Mouse (Mus musculus) cerebellum, adult 8-10 months (tissue): Measurements from ENCODE around the gene Cln5.

ENCODE experiments used
- DNase-seq: peaks from one replicate; pipeline ENCODE4 v3.0.0; 2022

The Cln5 gene

DNA sequence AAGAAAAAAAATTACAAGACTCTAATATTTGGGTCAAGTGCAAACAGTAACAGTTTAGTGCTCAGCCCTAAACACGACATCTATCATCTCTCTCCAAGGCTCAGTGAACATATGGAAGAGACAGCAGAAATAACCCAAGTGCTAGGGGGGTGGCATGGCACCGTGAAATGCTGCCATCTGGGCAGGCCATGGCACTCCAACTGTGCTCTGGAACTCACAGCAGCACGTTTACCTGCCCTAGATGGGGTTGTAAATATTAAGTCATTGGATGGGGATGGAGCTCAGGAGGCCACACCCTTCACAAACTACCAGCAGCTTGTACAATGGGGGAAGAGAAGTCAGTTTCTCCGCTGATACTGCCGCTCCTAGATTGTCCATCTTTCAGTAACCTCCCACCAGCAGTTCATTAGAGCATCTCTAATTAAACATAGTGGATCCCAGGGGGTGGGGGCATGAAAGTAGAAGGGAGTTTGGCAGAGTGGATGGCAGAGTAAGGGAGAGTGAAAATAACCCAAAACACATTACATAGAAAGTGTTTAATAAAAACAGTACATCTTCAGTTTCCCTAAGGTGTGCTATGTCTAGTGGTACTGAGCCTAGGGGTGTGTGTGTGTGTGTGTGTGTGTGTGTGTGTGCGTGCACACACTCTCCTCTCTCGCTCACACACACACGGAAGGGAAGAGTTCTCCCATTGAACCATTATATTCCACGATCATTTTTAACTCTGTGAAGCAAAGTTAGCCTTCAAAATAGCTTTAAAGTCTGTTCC, 9.4 kb downstream of the Cln5 start:
- peak; percentile 81 for DNase-seq

DNA sequence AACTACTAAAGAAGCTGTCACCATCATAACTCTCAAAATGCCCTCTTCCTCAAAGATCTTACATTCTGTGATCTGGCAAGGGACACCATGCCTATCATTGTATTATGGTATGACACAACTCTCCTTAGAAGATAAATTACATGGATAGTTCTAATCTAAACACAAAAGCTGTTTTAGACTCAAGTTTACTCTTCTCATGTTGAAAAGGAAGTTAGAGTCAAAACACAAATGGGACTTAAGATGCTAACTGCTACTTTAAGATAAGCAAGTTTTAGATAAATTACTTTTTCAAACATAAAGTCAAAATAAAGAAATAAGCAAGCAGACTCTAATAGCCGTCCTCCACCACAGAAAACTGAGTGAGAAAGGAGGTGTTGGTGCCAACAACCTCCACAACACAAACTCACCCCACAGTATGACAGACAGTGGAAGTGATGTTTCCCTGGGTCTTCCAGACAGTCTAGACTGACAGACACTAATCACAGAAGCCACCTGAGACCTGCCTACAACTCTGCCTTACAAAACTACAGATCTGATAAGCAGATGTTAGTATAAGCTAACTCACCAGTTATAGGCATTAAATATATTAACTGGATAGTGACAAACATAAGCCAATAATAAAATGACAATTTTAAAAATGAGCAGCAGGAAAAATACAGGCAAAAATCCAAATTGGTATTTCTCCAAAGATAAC, 16.0 kb downstream of the Cln5 start:
- no peak for DNase-seq

DNA sequence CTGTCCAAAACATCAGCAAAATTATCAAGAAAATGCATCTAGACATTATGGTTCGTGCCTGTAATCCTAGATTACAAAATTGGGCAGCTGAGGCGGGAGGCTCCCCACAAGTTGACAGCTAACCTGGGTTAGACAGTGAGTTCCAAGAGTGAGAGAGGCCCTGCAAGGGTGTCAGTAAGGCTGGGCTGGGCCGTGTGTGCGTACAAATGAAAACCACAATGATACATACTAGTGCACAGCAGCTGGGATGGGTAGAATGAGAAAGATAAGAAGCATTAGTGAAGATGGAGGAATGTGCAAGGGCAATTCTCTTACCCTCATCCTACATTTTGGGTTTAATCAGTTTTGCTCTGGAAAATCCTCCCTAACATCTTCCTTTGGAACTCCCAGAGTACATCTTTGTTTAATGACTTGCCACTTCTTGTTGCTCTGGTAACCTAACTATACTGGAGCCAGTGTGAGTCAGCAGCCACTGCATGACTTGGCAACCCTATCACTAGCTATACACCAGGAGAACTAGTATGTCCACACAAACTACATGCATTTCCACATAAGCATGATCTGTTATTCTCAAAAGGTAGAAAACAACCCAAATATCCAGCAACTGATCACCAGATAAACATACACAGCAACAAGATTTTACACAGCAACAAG, 16.8 kb downstream of the Cln5 start:
- DNase-seq, result no peak

DNA sequence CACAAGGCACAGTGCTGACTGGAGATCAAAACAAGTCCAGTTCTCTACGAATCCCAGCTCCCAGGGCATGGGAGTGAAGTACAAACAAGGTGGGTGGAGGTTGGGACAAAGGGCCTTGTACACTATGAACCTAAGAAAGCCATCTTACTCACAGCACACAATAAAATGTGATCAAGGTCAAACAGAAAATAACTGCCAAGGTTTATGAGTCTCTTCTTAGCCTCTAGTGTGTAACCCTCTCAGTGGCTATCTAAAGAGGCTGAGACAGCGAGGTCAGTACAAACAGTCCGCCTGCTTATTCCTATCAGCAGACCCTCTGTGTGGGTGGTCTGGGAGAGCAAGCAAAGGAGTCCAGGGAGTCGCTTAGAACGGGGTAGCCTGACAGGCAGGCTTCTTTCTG, 17.8 kb downstream of the Cln5 start:
- no peak for DNase-seq

DNA sequence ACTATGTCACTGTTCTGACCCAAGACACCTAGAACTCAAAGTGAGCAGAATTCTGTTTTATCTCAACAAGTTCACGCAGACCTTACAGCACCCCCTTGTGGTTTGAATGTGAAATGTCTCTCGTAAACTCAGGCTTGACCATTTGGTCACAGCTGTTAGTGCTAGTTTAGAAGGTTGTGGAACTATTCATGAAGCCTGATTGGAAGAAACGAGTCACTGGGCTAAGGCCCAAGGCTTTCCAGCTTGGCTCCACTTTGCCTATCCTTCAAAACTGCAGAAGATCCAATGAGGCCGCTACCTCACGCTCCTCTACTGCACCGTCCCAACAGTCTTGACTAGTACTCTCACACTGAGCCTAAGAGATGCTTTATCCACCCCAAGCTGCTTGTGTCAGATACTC, 18.6 kb downstream of the Cln5 start:
- DNase-seq, result peak; percentile 63

DNA sequence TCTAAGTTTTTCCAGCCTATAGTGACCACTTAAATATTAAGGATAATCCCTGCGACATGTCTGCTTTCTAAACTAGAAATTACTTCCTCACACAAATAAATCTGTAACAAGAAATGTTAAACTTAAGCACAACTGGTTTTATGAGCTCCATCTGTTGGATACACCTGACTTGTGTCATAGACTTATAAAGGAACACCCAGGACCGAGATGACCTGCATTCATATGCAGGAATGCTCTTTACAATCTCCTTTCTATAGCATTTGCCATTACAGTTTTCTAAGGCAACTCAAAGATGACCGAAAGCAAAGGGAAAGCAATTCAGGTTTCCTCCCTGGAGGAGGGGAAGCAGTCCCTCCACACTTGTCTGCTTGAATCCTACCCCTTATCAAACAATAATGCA, 23.2 kb downstream of the Cln5 start:
- DNase-seq, result no peak

DNA sequence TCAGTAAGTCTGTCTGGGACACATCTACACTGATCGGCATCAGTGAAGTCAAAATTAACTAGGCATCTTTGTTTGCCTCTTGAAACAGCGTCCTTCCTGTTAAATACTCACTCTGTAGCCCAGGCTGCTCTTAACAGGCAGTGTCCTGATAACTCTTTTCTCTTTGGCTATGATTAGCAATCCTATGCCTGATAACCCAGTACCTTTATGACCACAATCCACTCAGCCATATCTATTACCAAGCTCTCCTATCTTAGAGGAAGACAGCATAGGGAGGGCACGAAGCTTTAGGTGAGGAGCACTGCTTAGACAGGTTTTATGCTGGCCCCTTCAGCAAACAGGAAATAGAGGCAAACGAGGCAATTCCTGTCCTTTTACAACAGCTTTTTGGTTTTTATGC, 23.7 kb downstream of the Cln5 start:
- no peak for DNase-seq

DNA sequence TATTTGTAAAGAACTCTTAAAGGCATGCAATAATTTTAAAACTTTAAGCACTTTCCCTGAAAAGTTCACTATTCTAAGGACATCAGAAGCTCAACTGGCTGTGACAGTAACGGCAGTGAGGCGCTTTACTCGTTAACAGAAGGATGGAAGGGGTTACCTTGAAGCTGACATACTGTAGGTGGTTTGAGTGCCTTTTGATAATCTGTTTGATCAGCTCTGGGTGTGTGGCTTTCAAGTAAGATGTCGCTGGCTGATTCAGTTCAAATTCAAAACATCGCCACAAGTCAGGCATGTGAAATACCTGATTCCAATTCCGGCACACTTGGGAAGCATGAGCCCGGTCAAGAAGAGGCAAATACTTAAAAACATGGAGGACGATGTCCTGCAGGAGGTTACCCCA, 25.0 kb downstream of the Cln5 start:
- no peak for DNase-seq

DNA sequence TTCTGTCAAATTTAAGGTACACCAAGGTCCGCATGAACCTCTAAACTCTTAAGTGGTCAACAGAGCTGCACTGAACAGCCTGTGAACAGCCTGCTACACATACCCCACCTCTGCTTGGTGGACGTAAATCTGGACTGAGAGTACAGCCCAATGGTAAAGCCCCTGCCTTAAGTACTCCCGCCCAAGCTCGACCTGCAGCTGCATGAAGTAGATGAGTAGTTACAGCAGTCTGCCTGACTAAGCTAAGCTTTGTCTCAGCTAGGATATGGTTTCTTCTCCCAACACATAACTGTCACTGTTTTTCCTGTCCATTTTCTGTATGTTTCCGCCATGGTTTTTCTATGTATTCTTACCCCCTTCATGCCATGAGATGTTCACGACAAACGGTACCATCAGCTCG, 25.8 kb downstream of the Cln5 start:
- DNase-seq, result no peak

DNA sequence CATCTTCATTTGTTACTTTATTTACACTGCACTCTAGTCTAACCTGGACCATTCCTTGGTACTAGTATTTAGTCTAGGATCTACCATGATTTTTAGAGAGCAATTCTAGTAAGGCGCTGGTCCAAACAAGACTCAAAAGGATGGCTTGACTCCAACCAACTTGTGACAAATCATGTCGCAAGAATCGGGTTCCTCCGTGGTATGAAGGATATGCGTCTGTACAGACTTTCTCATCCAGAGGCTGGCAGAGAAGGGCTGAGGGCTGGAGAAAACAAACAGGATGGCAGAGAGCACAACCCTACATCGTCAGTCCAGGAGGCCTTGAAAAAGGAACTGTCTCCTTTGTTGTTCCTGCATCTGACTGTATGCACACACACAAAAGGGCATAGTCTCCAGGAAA, 26.6 kb downstream of the Cln5 start:
- DNase-seq, result no peak

DNA sequence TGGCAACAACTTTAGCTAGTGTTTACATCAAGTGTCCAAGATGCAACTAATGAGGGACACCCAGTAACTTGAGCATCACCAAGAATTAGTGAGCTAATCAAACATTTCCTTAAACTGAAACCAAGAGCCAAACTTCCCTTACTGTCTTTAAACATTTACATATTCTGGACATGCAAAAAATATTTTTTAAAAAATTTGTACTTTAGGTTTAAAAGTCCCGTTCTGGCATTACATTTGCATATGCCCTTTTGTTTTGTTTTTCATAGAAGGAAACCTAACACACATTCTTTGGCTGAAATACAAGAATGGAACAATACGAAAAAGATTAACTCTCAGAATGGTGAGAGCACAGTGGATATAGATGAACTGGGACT, 28.2 kb downstream of the Cln5 start:
- no peak for DNase-seq

DNA sequence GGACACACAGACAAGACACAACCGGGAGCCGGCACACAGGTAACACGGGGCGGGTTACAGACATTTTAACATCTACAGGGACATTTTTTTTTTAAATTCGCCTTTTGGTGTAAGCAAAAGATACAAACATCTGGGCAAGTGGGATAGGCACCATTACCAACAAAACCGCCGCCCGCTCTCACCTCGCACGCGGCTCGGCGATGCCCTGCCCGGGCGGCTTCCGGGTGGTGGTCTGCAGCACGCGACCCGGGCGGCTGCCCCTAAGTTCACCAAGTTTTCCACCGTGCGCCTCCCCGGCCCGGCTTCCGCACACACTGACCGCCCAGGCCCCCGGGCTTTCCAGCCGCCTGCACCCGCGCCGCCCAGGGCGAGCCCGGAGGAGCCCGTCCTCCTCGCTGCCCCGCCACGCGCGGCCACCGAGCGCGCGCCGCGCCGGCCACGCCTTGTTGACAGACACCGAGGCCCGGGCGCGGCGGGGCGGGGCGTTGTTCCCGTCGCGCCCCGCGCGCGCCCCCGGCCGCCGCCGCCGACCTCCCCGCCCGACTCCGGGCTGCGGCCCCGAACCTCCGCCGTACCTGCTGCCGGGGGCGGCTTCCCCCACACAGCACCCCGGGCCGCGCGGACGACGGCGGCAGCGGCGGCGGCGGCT, 28.7 kb downstream of the Cln5 start:
- peak; percentile 84 for DNase-seq

DNA sequence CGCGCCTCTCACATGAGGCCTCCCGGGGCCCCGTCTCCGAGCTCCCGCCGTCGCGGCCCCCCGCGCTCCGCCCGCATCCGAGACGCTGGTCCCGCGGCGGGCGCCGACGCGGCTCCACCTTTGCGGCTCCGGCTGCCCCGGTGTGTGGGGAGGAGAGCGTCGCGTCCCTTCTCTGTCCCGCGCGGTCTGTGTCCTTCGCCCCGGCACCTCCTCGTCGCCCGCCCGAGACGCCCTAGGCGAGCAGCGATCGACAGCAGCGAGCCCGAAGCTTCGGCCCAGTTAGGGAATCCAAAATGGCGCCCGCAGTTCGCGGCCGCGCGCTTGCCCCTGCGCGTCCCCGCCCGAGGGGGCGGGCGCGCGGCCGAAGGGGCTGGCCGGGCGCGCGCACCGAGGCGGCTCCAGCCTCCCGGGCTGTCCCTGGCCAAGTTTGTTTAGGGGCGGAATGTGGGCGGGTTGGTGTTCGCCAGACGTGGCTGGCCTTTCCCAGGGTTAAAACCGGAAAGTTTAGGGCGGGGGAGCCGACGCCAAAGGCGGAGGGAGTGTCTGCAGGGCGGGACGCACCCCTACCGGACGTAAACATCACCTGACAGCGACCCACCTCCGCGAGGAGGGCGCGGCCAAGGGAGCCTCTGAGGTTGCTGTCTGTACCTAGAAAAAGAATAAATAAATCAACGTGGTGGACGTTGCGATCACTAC, 29.4 kb downstream of the Cln5 start, which contains the start of gene Fbxl3:
Gene Fbxl3 (minus strand): TSS at position 329 of the 696 bp plus-strand sequence.
- DNase-seq, result peak; percentile 85

DNA sequence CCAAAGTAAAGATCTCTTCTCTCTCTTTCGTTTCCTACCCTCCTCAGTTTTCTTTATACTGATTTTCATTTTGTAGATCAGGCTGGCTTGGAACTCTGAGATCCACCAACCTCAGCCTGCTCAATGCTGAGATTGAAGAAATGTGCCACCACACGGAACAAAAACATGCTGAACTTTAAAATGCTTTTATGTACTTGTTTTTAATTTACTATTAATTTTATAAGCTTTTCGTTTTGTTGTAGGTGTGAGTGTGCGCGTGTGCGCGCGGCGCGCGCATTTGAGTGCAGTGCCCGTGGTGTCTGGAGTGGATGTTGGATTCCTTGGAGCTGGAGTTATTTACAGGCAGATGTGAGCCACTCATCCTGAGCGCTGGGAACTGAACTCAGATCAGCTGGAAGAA, 30.3 kb downstream of the Cln5 start:
- no peak for DNase-seq

DNA sequence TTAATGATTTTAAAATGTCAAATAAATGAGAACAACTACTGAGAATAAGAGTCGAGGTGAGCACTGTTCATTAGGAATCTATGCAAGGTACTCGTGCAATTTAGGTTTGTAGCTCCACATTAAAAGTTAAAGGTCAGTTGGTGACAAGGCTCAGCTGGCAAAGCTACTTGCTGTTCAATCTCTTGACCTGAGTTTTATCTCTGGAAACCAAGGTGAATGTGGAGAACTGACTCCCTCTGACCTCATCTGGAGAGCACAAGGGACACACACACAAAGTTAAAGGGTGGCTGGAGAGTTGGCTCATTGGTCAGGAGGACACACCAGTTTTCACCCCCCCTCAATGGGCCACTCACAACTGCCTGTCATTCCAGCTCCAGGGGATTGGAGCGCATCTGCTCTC, 31.2 kb downstream of the Cln5 start:
- DNase-seq, result no peak

DNA sequence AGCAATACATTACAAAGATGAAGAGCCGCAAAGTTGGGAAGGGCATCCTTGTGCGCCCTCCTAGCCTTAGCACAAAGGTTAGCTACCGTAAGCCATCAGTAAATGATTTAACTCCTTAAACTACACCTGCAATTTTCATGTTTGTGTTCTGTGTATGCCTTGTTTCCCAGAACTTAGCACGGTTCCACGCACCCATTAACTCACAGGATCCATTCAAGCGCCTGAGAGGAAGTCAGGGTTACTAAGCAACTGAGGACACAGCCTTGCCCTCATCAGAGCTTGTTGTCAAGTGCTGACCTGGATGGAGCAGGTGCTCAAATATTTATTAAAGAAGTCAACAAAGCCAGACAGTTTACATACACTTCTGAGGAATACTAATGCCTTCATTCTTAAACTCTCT, 32.2 kb downstream of the Cln5 start:
- DNase-seq, result no peak

DNA sequence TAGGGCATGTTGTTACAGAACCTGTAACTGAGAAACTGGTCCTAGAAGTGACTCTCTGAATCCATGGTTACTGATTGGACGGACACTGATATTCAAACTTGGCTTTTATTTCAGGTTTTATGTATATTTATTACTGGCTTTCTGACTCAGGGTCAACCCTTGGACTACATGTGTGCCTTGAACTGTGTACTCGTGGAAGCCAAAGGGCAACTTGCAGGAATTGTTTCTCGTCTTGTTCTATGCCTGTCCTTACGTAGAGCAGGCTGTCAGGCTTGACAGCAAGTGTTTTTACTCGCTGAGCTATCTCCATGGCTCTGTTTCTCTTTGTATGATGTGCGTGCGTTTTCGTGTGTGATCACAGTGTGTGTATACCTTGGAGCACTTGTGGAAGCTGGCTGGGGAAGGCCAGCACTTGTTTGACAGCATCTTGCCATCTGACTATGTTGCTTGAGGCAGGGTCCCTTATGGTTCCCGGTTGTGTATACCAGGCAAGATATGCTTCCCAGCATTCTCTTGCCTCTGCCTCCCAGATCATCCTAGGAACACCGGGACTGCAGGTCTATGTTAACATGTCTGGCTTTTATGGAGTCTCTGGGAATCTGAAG, 32.8 kb downstream of the Cln5 start:
- no peak for DNase-seq

DNA sequence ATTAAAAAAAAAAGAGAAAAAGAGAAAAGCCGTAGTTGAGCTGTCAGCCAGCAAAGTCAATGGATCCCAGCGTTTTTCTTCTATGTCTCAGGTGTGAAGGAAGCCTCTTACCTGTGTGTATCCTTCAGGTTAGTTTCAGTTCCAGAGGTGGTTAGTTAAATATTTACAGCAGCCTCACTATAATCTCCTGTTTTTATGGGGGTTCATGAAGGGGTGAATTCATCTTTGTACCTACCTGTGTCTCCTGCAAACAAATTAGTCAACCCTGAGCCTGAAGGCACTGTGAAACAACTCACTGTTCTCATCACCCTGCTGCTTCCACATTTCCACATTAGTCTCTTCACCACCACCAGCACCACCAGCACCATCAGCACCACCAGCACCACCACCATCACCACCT, 36.3 kb downstream of the Cln5 start:
- no peak for DNase-seq

DNA sequence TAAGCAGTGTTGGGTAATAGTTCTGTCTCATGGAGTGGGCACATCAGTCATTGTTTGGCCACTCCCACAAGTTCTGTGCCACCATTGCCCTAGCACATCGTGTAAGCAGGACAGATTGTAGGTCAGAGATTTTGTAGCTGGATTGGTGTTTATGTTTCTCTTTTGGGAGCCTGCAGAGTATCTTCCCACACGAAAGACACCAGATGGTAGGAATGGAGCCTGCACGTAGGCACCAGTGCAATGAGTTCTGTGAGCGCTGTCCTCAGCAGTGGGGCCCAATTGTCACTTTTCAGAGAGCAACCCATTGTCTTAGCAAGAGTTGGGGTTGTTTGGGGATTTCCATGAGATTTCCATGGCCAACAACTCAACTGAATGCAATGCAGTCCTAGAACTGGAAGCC, 40.0 kb downstream of the Cln5 start:
- DNase-seq, result no peak

DNA sequence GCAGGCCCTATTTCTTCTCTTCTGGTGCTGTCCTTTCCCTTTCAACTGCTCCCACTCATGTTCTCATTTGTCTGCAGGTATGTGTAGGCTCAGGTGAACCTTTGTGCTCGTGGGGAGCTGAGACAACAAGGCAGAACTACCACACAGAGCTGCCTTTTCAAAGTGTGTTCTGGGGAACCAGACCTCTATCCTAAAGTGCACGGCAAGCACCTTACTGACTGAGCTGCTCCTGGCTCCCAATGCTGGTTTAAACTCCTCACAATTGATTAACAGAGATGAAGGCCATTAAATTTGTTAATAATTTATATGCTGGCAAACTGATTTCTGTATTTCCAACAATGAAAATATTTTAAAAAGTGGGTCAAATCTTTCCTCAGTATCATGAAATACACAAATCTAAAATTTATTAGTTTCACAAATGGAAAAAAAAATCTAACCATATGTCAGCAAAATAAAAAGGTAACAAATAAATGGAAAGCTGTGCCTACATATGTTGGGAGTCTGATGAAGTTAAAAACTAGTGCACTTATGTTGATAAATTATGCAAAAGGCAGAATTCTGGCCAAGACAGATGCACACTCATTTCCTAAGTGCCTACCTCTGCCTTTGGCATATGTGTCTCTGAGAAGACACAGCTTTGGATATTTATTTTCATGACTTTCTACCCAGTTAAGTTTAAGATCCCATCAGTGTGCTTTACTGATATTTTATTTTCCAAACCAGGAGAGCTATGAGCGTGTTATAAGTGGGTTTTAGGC, 42.8 kb downstream of the Cln5 start:
- no peak for DNase-seq

DNA sequence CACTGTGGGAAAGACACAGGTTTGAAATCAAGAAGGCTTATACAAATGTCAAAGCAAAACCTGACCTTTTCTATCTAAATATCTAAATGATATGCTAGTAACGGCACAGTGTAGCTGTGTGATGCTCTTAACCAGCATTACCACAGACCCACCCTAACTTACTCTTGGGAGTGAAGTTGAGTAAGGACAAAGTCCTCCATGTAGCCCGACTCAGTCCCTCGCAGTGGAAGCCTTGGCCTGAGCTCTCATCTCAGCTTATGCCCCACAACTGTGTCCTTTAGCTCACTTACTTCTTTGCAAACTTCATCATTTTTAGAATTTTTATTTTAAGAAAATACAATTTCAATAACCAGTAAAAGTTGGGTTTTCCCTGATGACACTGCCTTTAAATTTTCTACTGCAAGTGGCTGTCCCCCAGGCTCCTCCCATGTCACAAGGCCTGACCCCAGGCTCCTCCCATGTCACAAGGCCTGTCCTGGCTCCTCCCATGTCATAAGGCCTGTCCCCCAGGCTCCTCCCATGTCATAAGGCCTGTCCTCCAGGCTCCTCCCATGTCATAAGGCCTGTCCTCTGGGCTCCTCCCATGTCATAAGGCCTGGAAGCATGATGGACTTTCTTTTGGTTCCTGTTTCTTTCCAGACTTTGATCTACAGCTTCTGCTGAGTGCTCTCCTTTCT, 45.1 kb downstream of the Cln5 start:
- no peak for DNase-seq
